Mouse (Mus musculus) adrenal gland, postnatal 14 days (tissue): ENCODE data around the gene Bpifc. TPM values are rescaled to one million over a fixed set of nuclear protein-coding genes. Genes with fewer than 3 reads are reported as not detected.
"Not testable (repeated sequence)": the region's sequence is repeated elsewhere in the genome, so short reads cannot be mapped to it uniquely, and the experiment has no call there.

Source experiments
- DNase-seq: peaks from one replicate; pipeline ENCODE4 v3.0.0; 2021; ENCODE audit warnings: mixed read lengths
- long read RNA-seq, 2 experiments: library from polyadenylated mRNA; stranded (forward); transcript quantifications; one replicate each; pipeline ENCODE4 v2.0.0; 2021
- total RNA-seq: library from RNA; stranded (reverse); gene quantifications from 2 replicates; pipeline ENCODE4 v1.2.3, GENCODE M21; 2021

The Bpifc gene
- total RNA-seq, result 0.41 and 0.56 TPM in 2 replicates
- long read RNA-seq, experiment 1, partial matches to known transcripts, result 0 of 1 reads
- long read RNA-seq, experiment 1, other reads (novel, unspliced or antisense), result 0 of 1 reads
- long read RNA-seq, experiment 2, result 0 reads

DNA sequence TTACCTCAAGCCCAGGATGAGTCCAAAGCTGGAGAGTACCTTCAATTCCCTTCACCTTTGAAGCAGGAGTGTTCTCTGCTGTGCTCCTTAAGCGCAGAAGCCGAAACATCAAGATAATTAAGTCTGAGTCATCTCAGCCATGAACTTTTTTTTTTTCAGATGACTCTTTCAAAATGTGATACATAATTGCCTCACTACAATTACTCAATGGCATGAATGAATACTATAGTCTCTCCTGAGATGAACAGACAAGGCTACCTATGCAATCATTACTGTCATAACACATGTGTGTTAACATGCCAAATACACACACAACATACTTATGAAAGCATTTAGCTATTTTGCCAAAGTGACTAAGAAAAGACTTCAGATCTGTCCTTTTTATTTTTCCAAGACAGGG lies at the start of gene Bpifc:
Bpifc (minus strand) TSS at position 115 of the 400 bp plus-strand sequence.
- DNase-seq, result no peak

DNA sequence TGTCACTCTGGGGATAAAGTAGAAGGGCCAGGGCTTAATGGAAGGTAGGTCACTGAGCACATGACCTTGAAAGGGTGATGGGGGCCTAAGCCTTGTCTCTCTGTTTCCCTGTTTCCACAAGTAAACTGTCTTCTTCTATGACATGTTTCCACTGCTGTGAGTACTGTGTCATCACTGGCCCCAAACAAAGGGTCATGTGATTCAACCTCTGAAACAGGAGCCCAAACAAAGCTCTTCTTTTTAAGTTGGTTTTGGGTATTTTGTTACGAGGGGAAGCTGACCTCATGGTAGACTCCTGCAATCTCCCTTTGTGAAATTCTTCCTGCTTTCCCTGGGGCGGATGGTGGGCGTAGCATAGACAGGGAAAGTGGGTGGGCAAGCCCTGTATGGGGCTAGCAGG lies 48.6 kb upstream of the Bpifc start:
- no peak for DNase-seq

DNA sequence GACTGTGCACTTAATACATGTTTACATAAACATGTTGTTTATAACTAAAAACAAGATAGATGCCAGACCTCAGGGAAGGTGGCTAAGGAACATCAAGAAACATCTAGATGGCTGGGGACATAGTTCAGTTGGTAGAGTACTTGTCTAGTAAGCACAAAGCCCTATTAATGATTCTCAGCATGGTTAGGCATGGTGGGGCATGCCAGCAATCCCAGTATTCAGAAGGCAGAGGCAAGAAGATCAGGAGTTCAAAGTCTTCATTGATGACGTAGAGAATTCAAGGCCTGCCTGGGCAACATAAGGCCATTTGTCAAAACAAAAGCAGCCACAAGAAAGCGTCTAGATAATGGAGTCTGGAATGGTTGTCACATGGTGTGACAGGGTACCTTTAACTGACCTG lies 46.0 kb upstream of the Bpifc start:
- no peak for DNase-seq

DNA sequence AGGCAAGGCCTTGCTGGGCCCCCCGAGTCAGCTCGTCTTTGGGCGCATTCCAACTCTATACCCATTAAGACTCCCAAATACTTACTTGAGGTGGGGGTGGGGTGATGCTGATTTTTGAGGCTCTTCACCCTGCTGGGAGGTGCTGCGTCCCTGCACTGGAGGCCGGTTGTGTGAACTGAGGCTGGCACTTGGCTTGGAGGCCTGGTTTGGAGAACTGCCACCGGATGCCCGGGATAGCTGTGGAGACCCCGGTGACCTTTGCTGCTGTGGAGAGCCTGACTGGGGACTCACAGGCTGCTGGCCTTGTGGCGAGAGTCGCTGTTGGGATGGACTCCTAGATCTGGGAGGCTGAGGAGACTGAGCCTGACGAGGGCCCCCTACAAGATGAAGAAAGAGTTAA lies 45.6 kb upstream of the Bpifc start:
- no peak for DNase-seq

DNA sequence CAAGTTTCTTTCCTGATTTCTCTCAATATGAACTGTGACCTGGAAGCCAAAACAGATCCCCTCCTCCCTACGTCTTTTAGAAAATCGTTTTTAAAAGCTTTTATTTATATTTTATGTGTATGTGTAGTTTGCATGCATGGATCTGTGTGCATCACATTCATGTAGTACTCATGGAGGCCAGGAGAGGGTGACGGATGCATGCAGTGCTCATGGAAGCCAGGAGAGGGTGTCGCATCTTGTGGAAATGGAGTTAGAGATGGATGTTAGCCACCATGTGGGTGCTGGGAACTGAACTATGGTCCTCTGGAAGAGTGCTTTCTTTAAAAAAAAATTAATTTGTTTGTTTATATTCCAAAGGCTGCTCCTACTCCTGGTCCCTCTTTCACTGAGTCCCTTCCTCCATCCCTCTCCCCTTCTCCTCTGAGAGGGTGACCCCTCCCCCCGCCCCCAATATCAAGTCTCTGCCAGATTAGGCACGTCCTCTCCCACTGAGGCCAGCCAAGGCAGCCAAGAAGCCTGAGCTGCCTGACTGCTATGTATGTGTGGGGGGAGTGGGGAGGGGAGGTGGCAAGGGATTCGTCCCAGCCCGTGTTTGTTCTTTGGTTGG lies 44.7 kb upstream of the Bpifc start:
- DNase-seq, result no peak

DNA sequence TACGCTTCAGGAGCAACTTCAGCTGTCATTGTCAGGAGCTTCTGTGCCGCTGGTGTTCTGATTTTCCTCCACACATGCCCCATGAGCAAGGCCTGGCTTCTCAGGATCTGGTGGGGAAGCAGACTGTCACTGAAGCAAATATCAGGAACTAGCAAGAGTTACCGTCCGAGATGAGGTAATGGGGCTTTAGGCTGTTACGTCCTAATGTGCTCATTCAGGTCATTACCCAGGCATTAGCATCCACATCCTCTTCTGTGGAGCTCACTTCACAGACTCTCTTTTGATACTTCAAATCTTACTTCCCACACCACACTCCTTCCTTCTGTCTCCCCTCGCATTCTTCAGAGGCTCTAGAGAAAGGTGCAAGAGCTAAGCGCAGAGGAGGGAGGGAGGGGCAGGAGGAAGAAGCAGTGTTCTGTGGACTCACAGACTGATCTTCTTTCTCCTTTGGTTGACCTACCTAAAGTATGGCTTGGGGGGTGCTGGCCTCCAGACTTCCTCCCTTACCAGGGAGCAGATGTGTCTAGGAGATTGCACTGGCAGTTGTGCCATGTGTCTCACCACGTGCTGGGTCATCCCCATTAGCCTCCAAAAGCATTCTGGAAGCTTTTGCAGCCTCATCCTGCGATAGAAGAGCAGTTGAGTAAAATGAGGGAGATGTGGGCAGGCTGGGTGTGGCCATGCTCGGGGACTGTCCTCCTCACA lies 41.3 kb upstream of the Bpifc start:
- DNase-seq, result no peak

DNA sequence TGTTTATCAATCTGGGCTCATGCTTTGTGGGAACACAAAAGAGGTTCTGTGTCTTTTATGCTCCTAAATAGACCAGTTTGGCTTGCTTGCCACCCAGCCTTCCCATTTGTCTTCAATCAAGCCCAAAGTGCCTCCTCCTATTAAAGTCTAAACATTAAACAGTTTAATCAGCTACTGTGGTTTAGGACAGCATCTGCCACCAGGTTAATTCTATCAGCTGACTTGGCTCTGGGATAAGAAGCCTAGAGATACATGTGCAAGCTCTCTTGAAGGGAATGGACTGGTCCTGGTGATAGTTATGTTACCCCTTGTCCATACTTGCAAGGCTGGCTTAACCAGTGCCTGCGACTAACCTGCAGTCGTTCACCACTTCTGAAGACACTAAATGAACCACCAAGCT lies 38.8 kb upstream of the Bpifc start:
- no peak for DNase-seq

DNA sequence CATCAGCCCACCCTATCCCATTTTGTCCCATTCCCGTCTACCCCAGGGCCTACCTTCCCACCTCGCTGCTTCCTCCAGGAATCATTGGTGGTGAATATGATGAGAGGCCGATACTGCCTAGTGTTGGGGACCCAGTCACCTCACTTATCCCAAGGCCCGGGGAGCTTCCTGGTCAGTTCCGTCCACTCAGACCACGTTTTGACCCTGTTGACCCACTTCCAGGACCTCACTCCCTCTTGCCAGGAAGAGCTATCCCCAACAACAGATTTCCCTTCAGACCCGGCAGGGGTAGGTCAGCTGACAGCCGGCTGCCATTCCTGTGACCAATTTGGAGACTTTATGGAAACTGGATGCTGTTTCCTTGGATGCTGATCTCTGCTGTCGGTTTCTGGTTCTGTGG lies 36.1 kb upstream of the Bpifc start:
- no peak for DNase-seq

DNA sequence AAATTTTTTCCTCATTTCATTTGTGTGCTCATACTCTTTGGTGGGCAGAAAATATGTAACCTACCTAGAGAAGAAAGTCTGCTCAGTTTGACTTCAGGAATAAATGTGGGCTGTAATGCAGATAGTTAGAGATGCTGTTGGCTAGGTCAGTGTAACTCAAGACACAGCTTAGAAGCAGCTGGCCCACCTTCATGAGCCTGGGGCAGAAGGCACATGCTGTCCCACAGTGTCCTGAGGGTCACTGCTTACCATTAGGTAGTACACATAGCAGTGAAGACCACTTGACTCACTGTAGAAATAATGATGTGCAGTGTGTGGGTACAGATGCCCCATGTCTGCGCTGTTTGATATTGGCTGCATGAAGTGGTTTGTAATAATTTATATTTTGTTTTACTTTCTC lies 34.7 kb upstream of the Bpifc start:
- DNase-seq, result no peak

DNA sequence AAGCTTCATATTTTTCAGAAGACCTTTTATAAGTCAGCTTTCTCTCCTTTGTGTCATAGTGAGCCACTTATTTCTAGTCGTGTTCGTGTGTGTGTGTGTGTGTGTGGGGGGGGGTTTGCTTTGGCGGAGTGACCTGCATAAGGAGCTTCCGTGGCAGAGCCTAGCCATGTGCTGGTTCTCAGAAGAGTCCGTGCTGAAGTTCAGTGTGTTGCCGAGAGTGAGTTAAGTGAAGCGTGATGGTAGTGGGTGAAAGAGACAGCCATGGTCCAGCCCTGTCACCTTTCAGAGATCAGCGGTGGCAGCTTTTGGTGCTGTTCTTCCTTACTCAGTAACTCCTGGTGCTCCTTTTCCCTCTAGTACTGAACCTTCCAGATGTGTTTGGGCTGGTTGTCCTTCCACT lies 32.4 kb upstream of the Bpifc start:
- no peak for DNase-seq

DNA sequence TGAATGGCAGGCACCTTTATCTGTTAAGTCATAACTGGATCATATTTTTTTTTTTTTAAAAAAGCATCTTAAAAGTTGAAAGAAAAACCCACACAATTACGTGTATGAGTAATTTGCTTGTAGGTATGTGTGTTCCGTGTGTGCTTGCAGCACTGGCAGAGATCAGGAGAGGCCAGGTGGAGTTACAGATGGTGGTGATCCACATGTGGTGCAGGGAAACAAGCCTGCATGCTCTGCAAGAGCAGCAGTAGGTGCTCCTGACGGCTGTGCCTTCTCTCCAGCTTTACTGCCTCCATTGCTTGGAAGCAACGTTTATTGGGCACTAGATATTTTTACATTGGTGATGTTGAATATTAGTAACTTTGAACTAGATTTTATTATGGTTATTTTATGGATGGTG lies 32.0 kb upstream of the Bpifc start:
- no peak for DNase-seq

DNA sequence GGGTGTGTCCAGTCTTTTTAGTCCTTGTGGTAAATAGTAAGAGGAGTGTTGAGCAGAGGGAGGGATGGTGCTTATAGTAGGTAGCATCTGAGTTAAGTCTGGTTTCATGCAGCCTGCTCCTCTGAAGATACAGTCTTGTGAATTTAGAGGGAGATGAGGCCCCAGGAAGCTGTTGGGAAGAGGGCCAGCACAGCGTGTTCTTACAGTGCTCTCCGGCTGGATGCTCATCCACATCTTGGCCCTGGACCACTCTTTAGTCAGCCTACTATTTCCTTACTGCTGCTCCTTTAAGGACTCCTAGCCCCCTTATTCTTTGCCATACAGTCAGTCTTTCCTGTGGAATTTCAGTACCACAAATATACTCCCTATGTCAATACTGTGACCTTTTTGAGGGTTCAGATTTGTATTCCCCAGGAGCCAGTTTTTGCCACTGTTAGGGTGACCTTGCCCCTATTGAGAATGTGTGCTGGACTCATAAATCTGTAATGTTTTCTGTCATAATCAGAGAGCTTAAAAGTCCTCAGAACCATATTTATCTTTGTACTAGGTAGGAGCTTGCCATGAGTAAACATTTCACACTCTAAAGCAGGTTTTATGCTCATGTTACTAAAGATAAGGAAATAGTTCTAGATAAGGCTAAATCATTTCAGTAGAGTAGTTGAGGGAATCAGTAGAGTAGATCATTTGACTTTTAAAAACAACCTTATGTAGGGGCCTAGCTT lies 22.5 kb upstream of the Bpifc start:
- no peak for DNase-seq

DNA sequence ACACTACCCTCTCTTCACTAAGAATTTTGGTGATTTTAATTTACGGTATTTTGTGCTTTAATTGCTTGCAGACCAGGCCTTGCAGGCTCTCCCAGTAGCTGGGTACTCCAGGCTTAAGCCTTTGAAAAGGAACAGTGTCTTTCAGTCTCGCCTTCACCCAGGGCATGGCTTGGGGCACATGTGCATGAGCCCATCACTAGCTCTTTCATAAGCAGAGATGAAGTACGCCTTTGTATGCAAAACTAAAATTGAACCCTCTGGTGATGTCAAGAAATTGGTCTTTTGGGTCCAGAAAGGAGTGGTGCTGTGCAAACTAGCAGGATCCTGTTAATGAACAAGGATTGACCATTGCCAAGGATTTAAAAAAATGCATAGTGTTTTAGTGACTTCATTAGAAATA lies 20.8 kb upstream of the Bpifc start:
- no peak for DNase-seq

DNA sequence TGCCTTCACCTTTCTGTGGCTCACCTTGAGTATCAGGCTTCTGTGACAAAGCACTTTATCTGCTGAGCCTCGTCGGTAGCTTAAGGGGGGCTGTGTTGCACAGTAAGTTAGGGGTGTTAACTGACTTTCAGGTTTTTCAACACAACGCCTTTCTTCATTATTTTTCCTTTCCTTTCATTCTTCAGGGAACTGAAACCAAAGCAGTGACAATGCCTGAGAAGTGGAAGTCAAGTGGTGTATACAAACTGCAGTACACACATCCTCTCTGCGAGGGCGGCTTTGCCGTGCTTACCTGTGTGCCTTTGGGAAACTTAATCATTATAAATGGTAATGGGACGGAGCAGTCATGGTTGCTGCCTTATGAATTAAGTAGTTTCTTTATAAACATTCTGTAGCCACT lies 19.0 kb upstream of the Bpifc start:
- DNase-seq, result no peak

DNA sequence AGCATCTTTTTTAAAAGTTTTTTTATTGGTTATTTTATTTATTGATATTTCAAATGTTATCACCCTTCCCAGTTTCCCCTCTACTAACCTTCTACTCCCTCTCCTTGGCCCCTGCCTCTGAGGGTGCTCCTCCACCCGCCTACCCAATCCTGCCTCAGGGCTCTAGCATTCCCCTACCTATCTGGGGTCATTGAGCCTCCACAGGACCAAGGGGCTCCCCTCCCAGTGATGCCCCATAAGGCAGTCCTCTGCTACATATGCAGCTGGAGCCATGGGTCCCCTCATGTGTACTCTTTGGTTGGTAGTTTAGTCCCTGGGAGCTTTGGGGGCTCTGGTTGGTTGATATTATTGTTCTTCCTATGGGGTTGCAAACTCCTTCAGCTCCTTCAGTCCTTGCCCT lies 15.1 kb upstream of the Bpifc start:
- DNase-seq, result not testable (repeated sequence)

DNA sequence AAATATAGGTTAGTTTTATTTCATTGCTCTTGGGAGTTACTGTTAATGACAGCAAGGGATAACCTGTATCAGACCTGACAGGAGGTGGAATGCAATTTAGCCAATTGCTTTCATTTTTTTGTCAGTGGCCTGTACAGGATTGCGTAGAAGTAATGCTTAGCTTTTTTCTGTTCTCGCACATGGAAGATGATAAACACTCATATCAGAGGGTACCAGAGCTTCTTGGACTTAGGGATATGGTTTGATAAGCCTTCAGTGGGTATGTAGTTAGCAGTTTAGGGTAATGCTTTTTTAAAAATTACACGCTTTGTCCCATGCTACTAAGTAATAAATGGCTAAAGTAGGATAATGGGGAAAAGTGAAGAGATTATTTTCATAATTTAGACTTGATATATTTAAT lies 14.7 kb upstream of the Bpifc start:
- no peak for DNase-seq

DNA sequence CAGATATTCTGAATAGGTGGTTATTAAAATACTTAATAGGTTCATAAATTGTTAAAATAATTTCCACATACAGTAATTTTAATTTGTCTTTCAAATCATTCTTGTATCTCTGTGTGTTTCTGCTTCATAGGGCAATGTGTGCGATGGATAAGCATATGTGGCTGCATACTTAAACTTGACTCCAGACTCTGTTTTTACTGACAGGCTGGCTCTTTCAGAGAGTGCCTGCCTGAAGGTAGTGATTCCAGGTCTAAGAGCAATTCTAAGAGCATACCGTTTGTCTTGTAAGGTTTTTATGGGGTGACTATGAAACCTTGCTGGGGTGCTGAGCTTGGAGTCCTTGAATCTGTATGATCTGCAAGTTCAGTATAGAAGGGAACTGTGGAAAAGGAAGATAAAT lies 14.2 kb upstream of the Bpifc start:
- DNase-seq, result no peak

DNA sequence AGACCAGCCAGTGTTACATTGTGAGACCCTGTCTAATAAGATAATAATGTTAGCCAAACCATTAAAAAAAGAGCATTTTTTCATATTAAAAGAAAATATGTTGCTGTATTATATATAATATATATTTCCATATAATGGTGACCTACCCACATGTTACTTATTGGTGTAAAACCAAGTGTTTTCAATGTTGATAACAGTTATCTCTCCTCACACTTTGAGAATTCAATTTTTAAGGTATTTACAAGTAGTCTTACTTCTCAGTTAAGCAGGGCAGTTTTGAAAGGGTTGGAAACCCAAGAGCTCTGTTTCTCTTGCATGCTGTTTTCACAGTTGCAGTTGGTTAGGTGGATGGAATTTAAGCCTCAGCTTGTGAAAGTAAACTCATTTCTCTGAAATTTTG lies 11.5 kb upstream of the Bpifc start:
- DNase-seq, result no peak

DNA sequence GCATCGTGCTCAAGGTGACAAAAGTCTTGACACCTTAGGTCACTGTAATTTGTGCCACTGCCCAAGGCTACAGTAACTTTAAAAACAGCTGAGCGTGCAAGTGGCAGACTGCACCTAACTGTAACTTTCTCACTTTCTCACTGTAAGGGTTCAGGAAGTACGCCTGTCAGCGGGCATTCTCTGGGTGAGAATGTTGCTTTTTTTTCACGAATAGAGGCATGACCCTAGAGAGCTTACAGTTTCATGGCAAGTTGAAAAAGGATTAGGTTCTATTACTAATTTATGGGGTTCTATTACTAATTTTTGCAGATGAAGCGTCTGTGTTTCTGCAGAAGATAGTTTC lies 10.8 kb upstream of the Bpifc start:
- DNase-seq, result no peak

DNA sequence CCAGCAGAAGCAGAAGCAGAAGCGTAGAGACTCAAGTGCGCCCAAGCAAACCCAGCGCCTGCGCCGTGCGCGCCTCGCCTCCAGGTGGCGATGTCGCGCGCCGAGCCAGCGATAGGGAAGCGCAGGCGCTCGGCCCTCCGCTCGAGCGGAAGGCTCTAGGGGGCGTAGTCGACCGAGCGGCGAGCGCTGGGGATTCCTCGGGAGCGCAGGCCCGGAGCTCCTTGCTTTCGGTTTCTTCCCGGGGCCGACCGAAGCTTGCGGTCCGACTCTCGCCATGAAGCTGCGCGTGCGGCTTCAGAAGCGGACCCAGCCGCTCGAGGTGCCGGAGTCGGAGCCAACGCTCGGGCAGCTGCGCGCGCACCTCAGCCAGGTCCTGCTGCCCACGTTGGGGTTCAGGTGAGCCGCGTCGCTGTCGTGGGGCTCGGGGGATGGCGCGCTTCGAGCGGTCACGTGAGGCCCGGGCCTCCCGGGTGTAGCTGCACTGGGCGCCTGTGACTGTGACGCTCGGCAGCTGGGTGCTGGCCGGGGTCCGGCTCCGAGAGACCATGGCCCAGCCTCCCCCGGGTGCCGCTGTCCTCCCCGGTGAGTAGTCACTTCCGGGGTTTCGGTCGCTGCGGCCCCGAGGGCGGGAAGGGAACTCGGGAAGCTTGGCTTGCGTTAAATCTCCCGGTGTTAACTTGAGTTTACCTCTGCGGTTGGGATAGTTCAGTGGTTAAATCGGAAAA lies 10.2 kb upstream of the Bpifc start, which contains the start of gene Fbxo7:
Fbxo7 (plus strand) TSS at position 224 of the 725 bp plus-strand sequence.
- DNase-seq, result peak; percentile 95

DNA sequence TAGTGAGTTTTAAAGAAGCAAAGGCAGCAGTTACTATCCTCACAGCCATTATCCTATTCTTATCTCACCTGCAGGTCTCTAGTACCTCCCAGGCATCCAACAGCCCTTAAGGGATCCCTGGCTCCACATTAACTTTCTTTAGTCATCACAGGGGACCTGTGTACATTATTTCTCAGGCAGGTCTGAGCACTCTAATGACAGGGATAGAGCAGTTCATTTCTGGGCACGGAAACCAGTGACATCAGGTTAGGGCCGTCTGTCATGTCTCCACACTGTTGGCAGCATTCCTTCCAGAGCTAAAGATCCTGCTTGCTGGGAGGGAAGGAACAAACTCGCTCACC lies 9.7 kb upstream of the Bpifc start:
- DNase-seq, result no peak

DNA sequence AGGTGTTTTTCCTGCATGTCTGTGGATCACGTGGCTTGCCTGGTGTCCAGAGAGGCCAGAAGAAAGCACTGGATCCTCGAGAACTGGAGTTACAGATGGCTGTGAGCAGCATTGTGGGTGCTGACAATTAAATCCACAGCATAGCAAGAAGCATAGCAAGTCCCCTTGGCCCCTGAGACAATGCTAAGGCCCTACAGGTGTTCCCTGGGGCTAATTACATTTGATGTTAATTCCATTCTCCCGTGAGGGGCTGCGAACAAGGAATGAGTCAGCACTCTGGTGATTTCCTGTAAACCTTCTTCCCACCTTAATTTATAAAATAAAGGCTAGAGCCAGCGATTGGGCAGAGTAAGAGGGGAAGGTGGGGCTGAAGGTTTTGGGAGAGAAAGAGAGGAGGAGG lies 7.1 kb upstream of the Bpifc start:
- no peak for DNase-seq

DNA sequence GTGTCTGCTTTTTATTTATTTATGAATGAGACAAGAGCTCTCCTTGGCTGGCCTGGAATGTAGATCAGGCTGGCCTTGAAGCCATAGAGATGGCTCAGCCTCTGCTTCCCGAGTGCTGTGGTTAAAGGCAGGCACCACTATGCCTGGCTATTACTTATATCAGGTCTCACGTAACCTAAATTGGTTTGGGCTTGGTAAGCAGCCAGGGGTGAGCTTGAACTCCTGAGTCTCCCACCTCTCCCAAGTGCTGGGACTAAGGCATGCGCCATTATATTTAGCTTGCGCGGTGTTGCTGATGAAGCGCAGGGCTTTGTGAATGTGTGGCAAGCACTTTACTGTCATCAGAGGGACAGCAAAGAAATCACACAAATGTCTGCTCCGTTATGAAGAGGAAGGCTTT lies 6.1 kb upstream of the Bpifc start:
- no peak for DNase-seq
